Mouse (Mus musculus): Measurements from ENCODE around the gene Afmid.
A peak's percentile ranks its signal among the peaks of the same experiment; 100 is the strongest.

GRCm38 (mm10) chr11:117870688-117871365 lies 45.1 kb downstream of the Afmid start:
- peak; percentile 98 for TF ChIP-seq CTCF (IDR thresholded peaks at IDR 0.05; ENCODE audit: low read depth)
- TF ChIP-seq EP300 (IDR thresholded peaks at IDR 0.05; ENCODE audit: low read depth) = no peak
